Mouse (Mus musculus) hematopoietic stem cell, adult 5-6 weeks (primary cell): Measurements from ENCODE around the gene Lin9. TPM values are rescaled to one million over a fixed set of nuclear protein-coding genes. Genes with fewer than 3 reads are reported as not detected.
"Not testable (repeated sequence)": the region's sequence is repeated elsewhere in the genome, so short reads cannot be mapped to it uniquely, and the experiment has no call there.

ENCODE experiments used
- ATAC-seq, 2 experiments: fragments of 125-278 bp in 1 of 2; replicated peaks in 1 of 2; 2 replicates each; pipeline ENCODE4 v1.8.0; 2016 to 2017; ENCODE audit warnings: inconsistent platforms in 2 of 2, mild to moderate bottlenecking in 2 of 2, moderate number of reproducible peaks in 2 of 2, low read depth in 1 of 2, moderate TSS enrichment in 1 of 2; ENCODE audit not compliant: low FRiP score in 2 of 2, poor library complexity in 2 of 2, severe bottlenecking in 2 of 2, insufficient read depth in 1 of 2, low TSS enrichment in 1 of 2
- total RNA-seq: library from RNA; stranded (forward); fragments of 172-1452, 232-1000 nt; gene quantifications from 2 replicates; pipeline ENCODE4 v1.2.3, GENCODE M21; 2017

Gene Lin9
- 32.7 and 47.0 TPM in 2 replicates for total RNA-seq

- peak; percentile 81 to 90 for ATAC-seq
Observed at GRCm38 (mm10) chr1:180641137-180641517, at the start of gene Lin9. Gene Lin9, plus strand, starts transcription at chr1:180641150.

- ATAC-seq: no peak
Observed at GRCm38 (mm10) chr1:180600578-180600977, 40.4 kb upstream of the Lin9 start.

- peak; percentile 83 to 86 for ATAC-seq
Observed at GRCm38 (mm10) chr1:180601806-180602205, 39.1 kb upstream of the Lin9 start.

GRCm38 (mm10) chr1:180604579-180604978 lies 36.4 kb upstream of the Lin9 start:
- no peak for ATAC-seq

GRCm38 (mm10) chr1:180606106-180606505 lies 34.8 kb upstream of the Lin9 start:
- no peak for ATAC-seq

- ATAC-seq: no peak
Observed at GRCm38 (mm10) chr1:180606796-180607577, 34.0 kb upstream of the Lin9 start.

- no peak for ATAC-seq
Observed at GRCm38 (mm10) chr1:180607578-180607879, 33.4 kb upstream of the Lin9 start.

GRCm38 (mm10) chr1:180611842-180612241 lies 29.1 kb upstream of the Lin9 start:
- not testable (repeated sequence) for ATAC-seq

GRCm38 (mm10) chr1:180616762-180617161 lies 24.2 kb upstream of the Lin9 start:
- ATAC-seq: peak in 1 of 2 experiments; percentile 37; a peak in 1 of 4 replicates

- ATAC-seq: no peak
Observed at GRCm38 (mm10) chr1:180622389-180622788, 18.6 kb upstream of the Lin9 start.

- ATAC-seq: no peak
Observed at GRCm38 (mm10) chr1:180623911-180624310, 17.0 kb upstream of the Lin9 start.

- no peak for ATAC-seq
Observed at GRCm38 (mm10) chr1:180626141-180626540, 14.8 kb upstream of the Lin9 start.

- ATAC-seq: not testable (repeated sequence)
Observed at GRCm38 (mm10) chr1:180637796-180638195, 3.2 kb upstream of the Lin9 start.

GRCm38 (mm10) chr1:180639416-180640401 lies 1.2 kb upstream of the Lin9 start:
- ATAC-seq: no peak

- ATAC-seq: no peak; a peak in 1 of 4 replicates
Observed at GRCm38 (mm10) chr1:180640605-180641125, 285 bp upstream of the Lin9 start.

GRCm38 (mm10) chr1:180641518-180642227 lies 723 bp downstream of the Lin9 start:
- ATAC-seq: peak; percentile 19 to 42; a peak in 2 of 4 replicates

- ATAC-seq: no peak
Observed at GRCm38 (mm10) chr1:180642228-180642564, 1.2 kb downstream of the Lin9 start.
